Mouse (Mus musculus) CH12.LX (cell line): ENCODE data around the gene U2af1. TPM values are rescaled to one million over a fixed set of nuclear protein-coding genes. Genes with fewer than 3 reads are reported as not detected.

Experiments
- DNase-seq: peaks from one replicate; pipeline ENCODE4 v3.0.0-alpha.2; 2013; ENCODE audit errors: extremely low read depth
- H3K27ac ChIP-seq: 2 replicates; pipeline ENCODE4 v1.5.1; 2012; ENCODE audit warnings: low read depth, mild to moderate bottlenecking, control low read depth, moderate library complexity; ENCODE audit not compliant: insufficient read depth
- H3K27me3 ChIP-seq: replicated peaks from 2 replicates; pipeline ENCODE3; 2012; ENCODE audit warnings: inconsistent platforms
- H3K36me3 ChIP-seq, 2 experiments: replicated peaks in 1 of 2; 2 replicates each; pipeline versions ENCODE3 to v1.6.1; 2012; ENCODE audit warnings: inconsistent platforms in 1 of 2, low read length in 1 of 2, mild to moderate bottlenecking in 1 of 2, mixed read lengths in 1 of 2, moderate library complexity in 1 of 2; ENCODE audit not compliant: control insufficient read depth in 1 of 2, insufficient read depth in 1 of 2
- H3K4me1 ChIP-seq, 2 experiments: 2 replicates each; pipeline ENCODE4 v1.6.1; 2012; ENCODE audit warnings: inconsistent platforms in 1 of 2, moderate library complexity in 1 of 2; ENCODE audit not compliant: insufficient read depth in 2 of 2, control insufficient read depth in 1 of 2
- H3K4me2 ChIP-seq: 2 replicates; pipeline ENCODE4 v1.6.1; 2012; ENCODE audit warnings: low read depth, mild to moderate bottlenecking, control low read depth; ENCODE audit not compliant: poor library complexity, insufficient read depth, severe bottlenecking
- H3K4me3 ChIP-seq, 3 experiments: fragments of 150-350 bp in 1 of 3; sonication (generic) in 1 of 3; replicated peaks in 1 of 3; 2 replicates each; pipeline versions ENCODE3 to v1.5.1; 2011 to 2012; ENCODE audit warnings: low read depth in 2 of 3, low read length in 2 of 3, mild to moderate bottlenecking in 2 of 3, moderate library complexity in 2 of 3, control low read depth in 1 of 3, improper control_type of control experiment in 1 of 3, inconsistent platforms in 1 of 3, mixed read lengths in 1 of 3; ENCODE audit not compliant: poor library complexity in 1 of 3
- H3K79me2 ChIP-seq: replicated peaks from 2 replicates; pipeline ENCODE4 v1.6.1; 2012; ENCODE audit warnings: mild to moderate bottlenecking, moderate library complexity; ENCODE audit not compliant: control insufficient read depth, poor library complexity, insufficient read depth, severe bottlenecking; ENCODE audit errors: extremely low read depth
- H3K9ac ChIP-seq: 2 replicates; pipeline ENCODE4 v1.6.1; 2012; ENCODE audit warnings: low read depth, mild to moderate bottlenecking, control low read depth, moderate library complexity; ENCODE audit not compliant: insufficient read depth
- H3K9me3 ChIP-seq: replicated peaks from 2 replicates; pipeline ENCODE3; 2012; ENCODE audit warnings: low read length, inconsistent platforms, mixed read lengths
- BHLHE40 ChIP-seq: IDR thresholded peaks from 2 replicates; pipeline ENCODE4 v1.6.1; 2011; ENCODE audit warnings: mild to moderate bottlenecking, low read depth, low read length, improper control_type of control experiment
- CHD2 ChIP-seq: IDR thresholded peaks from 2 replicates; pipeline ENCODE4 v1.6.1; 2011; ENCODE audit warnings: low read length, improper control_type of control experiment
- E2F4 ChIP-seq: IDR thresholded peaks from 2 replicates; pipeline ENCODE4 v1.6.1; 2011; ENCODE audit warnings: low read depth, low read length, improper control_type of control experiment; ENCODE audit not compliant: insufficient replicate concordance
- ETS1 ChIP-seq: conservative IDR thresholded peaks from 2 replicates; pipeline ENCODE4 v1.6.1; 2012; ENCODE audit warnings: low read depth, mild to moderate bottlenecking, inconsistent platforms, low read length, improper control_type of control experiment, moderate library complexity
- MAX ChIP-seq: IDR thresholded peaks from 2 replicates; pipeline ENCODE4 v1.6.1; 2011; ENCODE audit warnings: low read length, improper control_type of control experiment
- MAZ ChIP-seq: IDR thresholded peaks from 2 replicates; pipeline ENCODE4 v1.6.1; 2012; ENCODE audit warnings: low read depth, mild to moderate bottlenecking, inconsistent platforms, low read length, improper control_type of control experiment, moderate library complexity
- NRF1 ChIP-seq: IDR thresholded peaks from 2 replicates; pipeline ENCODE4 v1.6.1; 2014; ENCODE audit warnings: low read depth, mild to moderate bottlenecking, inconsistent platforms, low read length, improper control_type of control experiment, moderate library complexity
- PAX5 ChIP-seq: IDR thresholded peaks from 2 replicates; pipeline ENCODE4 v1.6.1; 2012; ENCODE audit warnings: low read length, inconsistent platforms, mixed read lengths
- POLR2A ChIP-seq: IDR thresholded peaks from 2 replicates; pipeline ENCODE4 v1.6.1; 2011; ENCODE audit warnings: low read depth, mild to moderate bottlenecking, improper control_type of control experiment, low read length
- POLR2AphosphoS2 ChIP-seq: IDR thresholded peaks from 2 replicates; pipeline ENCODE4 v1.6.1; 2011; ENCODE audit warnings: low read depth, low read length, improper control_type of control experiment
- SMC3 ChIP-seq: IDR thresholded peaks from 2 replicates; pipeline ENCODE4 v1.6.1; 2011; ENCODE audit warnings: low read depth, low read length, improper control_type of control experiment
- TCF12 ChIP-seq: IDR thresholded peaks from 2 replicates; pipeline ENCODE4 v1.6.1; 2014; ENCODE audit warnings: low read depth, mild to moderate bottlenecking, inconsistent platforms, low read length, improper control_type of control experiment
- UBTF ChIP-seq: IDR thresholded peaks from 2 replicates; pipeline ENCODE4 v1.6.1; 2012; ENCODE audit warnings: low read depth, mild to moderate bottlenecking, inconsistent platforms, low read length, improper control_type of control experiment, moderate library complexity
- USF1 ChIP-seq: IDR thresholded peaks from 2 replicates; pipeline ENCODE4 v1.6.1; 2014; ENCODE audit warnings: low read depth, mild to moderate bottlenecking, inconsistent platforms, low read length, improper control_type of control experiment
- ZC3H11A ChIP-seq: IDR thresholded peaks from 2 replicates; pipeline ENCODE4 v1.6.1; 2012; ENCODE audit warnings: low read depth, mild to moderate bottlenecking, inconsistent platforms, low read length, improper control_type of control experiment
- ZMIZ1 ChIP-seq: IDR thresholded peaks from 2 replicates; pipeline ENCODE4 v1.6.1; 2012; ENCODE audit warnings: low read depth, mild to moderate bottlenecking, inconsistent platforms, low read length, improper control_type of control experiment
- ZNF384 ChIP-seq: IDR thresholded peaks from 2 replicates; pipeline ENCODE4 v1.6.1; 2012; ENCODE audit warnings: low read depth, low read length, improper control_type of control experiment, inconsistent platforms
- dilution Hi-C: fragments of 300-500 bp; cut with MboI; formaldehyde crosslinking; loops from 2 replicates; pipeline ENCODE4 v1.14.3; 2020; ENCODE audit warnings: low sequenced_read_pairs; ENCODE audit not compliant: extremely low pct_unique_long_range_greater_than_20kb, extremely low pct_ligation_motif_present
- in situ Hi-C: fragments of 300-500 bp; cut with MboI; formaldehyde crosslinking; loops from 3 replicates; pipeline ENCODE4 v1.14.3; 2019; ENCODE audit warnings: low sequenced_read_pairs, low pct_ligation_motif_present, low pct_unique_long_range_greater_than_20kb, mixed read lengths
- polyA plus RNA-seq: library from polyadenylated mRNA; unstranded; fragments of >175 nt; gene quantifications from 2 replicates; pipeline ENCODE4 v1.2.1, GENCODE M21; 2012; ENCODE audit warnings: low read depth; ENCODE audit not compliant: insufficient read length
- total RNA-seq, 2 experiments: library from RNA; depleted of rRNA; stranded (reverse); fragments of 300-350 nt in 1 of 2; fragments of >200 nt in 1 of 2; gene quantifications; 2 replicates each; pipeline ENCODE4 v1.2.3; 2012 to 2014

Gene U2af1
- total and polyA plus RNA-seq, 3 experiments = 141 to 391 (median 269) TPM

- dilution Hi-C loops (no loop called here), in situ Hi-C loops (loop anchor here (25.0 kb wide), 1 partner anchor 275 kb away; no protein-coding TSS in a partner anchor)
- Histone ChIP-seq H3K79me2 (no peaks in the 10 kb centered on the region), H3K27ac (no peak within 1 kb of the TSS), H3K27me3 (peaks cover 33% of the 10 kb centered on the region), H3K4me2 (peak within 1 kb of the TSS; percentile 64), H3K36me3 (no peaks in the 10 kb centered on the region), H3K9me3 (no peaks in the 10 kb centered on the region), H3K4me1 (peaks cover 4 to 12% of the 10 kb centered on the region in 2 experiments), H3K9ac (no peak within 1 kb of the TSS; the same call in 1 of the 2 replicates), H3K4me3 (peak within 1 kb of the TSS in 2 of 3 experiments; percentile 44 to 58)
- TF ChIP-seq POLR2A (peak; percentile 22; the same call in 1 of the 2 replicates), BHLHE40 (peak; percentile 66), UBTF (no peak), MAX (peak; percentile 50; the same call in 1 of the 2 replicates)
- no peak for DNase-seq
Measured at GRCm38 (mm10) chr17:31636942-31637811, 21.5 kb downstream of the U2af1 start, which contains the start of gene Cbs. TSS of gene Cbs (minus strand) at chr17:31637238.

DNA sequence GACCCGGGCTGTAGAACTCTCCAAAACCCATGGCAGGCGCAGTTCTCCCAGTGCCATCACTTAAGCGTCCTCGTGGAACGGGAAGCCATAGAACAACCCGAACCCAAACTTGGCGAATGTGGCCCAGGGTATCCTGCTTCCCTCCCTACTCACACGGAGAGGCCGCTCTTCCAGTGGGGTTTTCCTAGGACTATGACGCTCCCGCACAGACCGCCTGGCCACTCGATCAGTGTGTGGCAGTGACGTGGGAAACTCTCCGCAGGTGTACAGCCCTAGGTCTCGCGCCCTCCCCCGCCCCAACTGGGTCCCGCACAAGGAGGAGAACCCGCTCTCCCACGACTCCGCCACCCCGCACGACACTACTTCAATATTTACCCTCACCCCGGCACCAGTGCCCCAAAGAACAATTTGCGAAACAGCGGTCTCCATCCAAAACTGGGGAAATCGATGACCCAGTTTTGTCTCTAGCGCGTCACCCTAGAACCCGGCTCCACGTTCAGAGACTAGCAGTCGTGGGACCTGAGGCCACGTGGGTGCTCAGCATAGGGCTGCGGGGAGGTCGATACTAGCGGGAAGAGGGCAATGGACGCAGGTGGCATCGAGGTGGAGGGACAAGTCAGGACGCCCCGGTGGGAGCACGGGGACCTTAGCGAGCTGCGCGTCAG is 22.3 kb downstream of the U2af1 start:
- no peak for DNase-seq
- Histone ChIP-seq H3K27ac (no peak overlapping the region), H3K36me3 (no peaks in the 10 kb centered on the region), H3K27me3 (peaks cover 33% of the 10 kb centered on the region), H3K4me1 (peaks cover 4 to 12% of the 10 kb centered on the region in 2 experiments), H3K9me3 (no peaks in the 10 kb centered on the region), H3K4me2 (peak overlapping the region; percentile 64; the same call in 1 of the 2 replicates), H3K4me3 (peak overlapping the region in 2 of 3 experiments; percentile 44 to 58), H3K9ac (no peak overlapping the region), H3K79me2 (no peaks in the 10 kb centered on the region)
- dilution Hi-C loops = no loop called here
- in situ Hi-C loops = loop anchor here (25.0 kb wide), 1 partner anchor 274 kb away; no protein-coding TSS in a partner anchor
- TF ChIP-seq USF1 (no peak), SMC3 (no peak), TCF12 (no peak), ZNF384 (no peak)

DNA sequence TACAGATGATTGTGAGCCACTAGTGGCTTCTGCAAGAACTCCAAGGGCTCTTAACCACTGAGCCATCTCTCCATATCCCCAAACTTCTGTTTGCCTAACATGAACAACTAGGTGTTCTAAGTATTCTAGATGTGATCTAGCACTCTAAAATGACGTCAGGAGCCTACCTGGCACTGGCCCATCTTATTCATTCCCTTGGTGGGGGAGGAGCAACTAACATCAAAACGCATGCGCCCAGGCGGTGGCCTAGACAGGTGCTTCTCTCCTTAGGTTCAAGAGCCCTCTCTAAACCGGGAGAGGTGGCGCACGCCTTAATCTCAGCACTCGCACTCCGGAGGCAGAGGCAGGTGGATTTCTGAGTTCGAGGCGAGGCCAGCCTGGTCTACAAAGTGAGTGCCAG is 22.9 kb downstream of the U2af1 start:
- dilution Hi-C loops = no loop called here
- H3K36me3 ChIP-seq = no peaks in the 10 kb centered on the region
- H3K79me2 ChIP-seq = no peaks in the 10 kb centered on the region
- peaks cover 4 to 12% of the 10 kb centered on the region in 2 experiments for H3K4me1 ChIP-seq
- no peak overlapping the region for H3K4me2 ChIP-seq
- no peak overlapping the region for H3K4me3 ChIP-seq
- H3K27ac ChIP-seq = no peak overlapping the region
- no peak overlapping the region for H3K9ac ChIP-seq
- DNase-seq = no peak
- no peaks in the 10 kb centered on the region for H3K9me3 ChIP-seq
- TF ChIP-seq CHD2 = no peak
- no peak for TF ChIP-seq POLR2A
- no peak for TF ChIP-seq E2F4
- no peak for TF ChIP-seq POLR2AphosphoS2
- no peak for TF ChIP-seq ZMIZ1
- no peak for TF ChIP-seq ETS1
- no peak for TF ChIP-seq USF1
- no peak for TF ChIP-seq TCF12
- no peak for TF ChIP-seq MAX
- no peak for TF ChIP-seq MAZ
- no peak for TF ChIP-seq PAX5
- no peak for TF ChIP-seq ZC3H11A
- no peak for TF ChIP-seq NRF1
- TF ChIP-seq, all 38 proteins: peak for 0
- in situ Hi-C loops = loop anchor here (25.0 kb wide), 1 partner anchor 273 kb away; no protein-coding TSS in a partner anchor
- H3K27me3 ChIP-seq = peaks cover 33% of the 10 kb centered on the region
